Mouse (Mus musculus): ENCODE measurements around the gene Sptlc2.

DNA sequence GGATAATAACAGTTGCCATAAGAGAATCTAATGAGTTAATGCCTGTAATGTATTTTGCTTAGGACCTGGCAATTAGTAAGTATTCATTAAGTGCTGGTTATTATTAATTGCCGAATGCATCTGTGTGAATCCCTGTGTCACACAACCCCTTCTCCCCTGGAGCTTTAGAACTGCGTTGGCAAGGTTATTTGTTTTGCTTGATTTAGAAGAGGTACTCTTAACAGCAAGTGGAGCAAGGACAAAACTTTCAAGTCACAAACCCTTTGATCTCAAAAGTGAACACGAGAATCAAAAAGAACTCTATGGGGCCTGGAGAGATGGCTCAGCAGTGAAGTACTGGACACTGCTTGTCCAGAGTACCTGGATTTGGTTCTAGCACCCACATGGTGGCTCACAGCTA is 1.1 kb upstream of the Sptlc2 start:
- no peak for TF ChIP-seq CTCF (IDR thresholded peaks at IDR 0.05; ENCODE audit: low read depth, low read length)
- no peak for TF ChIP-seq POLR2A (IDR thresholded peaks at IDR 0.05; ENCODE audit: insufficient read depth, low read length)
- no peak for TF ChIP-seq EP300 (IDR thresholded peaks at IDR 0.05; ENCODE audit: insufficient read depth, low read depth, low read length)
